Mouse (Mus musculus): ENCODE results near the gene Gm20914. TPM values are rescaled to one million over a fixed set of nuclear protein-coding genes. Genes with fewer than 3 reads are reported as not detected.
"Not testable (repeated sequence)": the region's sequence is repeated elsewhere in the genome, so short reads cannot be mapped to it uniquely, and the experiment has no call there.

The Gm20914 gene
- polyA plus RNA-seq (2016; fragmentation: Nextera tagmentation; extraction: Ambion mirVana) = not detected in 2 replicates

- not testable (repeated sequence) for H3K9me3 ChIP-seq (replicated peaks); H3K4me1 ChIP-seq; H3K27me3 ChIP-seq (ENCODE audit: low read depth, poor library complexity, severe bottlenecking); H3K4me3 ChIP-seq; DNase-seq (ENCODE audit: low spot score); H3K36me3 ChIP-seq; H3K27ac ChIP-seq (replicated peaks)
- WGBS = no CpG with 5 or more reads among the region's 4 CpGs
These were observed at the start of gene Gm20914 for GRCm38 (mm10) chrY:5725678-5726077. Gene Gm20914, plus strand, starts transcription at chrY:5725978.

Other genes starting within 250 kb of the Gm20914 start
- not detected in 2 replicates for gene Gm21854, start 69.0 kb upstream of the Gm20914 start, polyA plus RNA-seq (2016; fragmentation: Nextera tagmentation; extraction: Ambion mirVana)
- gene Gm28171, start 67.4 kb downstream of the Gm20914 start, polyA plus RNA-seq (2016; fragmentation: Nextera tagmentation; extraction: Ambion mirVana) = not detected in 2 replicates
- gene Gm21778, start 216.5 kb downstream of the Gm20914 start, polyA plus RNA-seq (2016; fragmentation: Nextera tagmentation; extraction: Ambion mirVana) = not detected in 2 replicates